Mouse (Mus musculus): Measurements from ENCODE around the gene Camta1.

The Camta1 gene

DNA sequence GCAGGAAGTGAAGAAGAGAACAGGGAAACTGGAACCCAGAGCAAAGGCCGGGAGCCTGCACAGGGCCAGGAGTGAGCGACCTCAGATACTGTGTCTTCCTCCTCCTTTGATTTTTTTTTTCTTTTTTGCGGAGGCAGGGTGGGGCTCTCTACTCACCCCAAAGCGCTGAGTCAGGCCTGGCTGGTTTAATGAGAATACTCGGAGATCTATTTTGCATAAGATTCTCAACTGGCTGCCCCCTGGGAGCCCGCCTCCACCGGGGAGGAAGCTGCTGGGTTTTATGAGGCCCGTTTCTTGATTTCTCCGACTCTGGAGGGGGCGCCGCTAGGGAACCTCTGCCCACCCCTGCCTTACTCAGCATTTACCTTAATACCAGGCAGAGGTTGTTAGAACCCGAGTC, 618.9 kb downstream of the Camta1 start:
- DNase-seq, result no peak

DNA sequence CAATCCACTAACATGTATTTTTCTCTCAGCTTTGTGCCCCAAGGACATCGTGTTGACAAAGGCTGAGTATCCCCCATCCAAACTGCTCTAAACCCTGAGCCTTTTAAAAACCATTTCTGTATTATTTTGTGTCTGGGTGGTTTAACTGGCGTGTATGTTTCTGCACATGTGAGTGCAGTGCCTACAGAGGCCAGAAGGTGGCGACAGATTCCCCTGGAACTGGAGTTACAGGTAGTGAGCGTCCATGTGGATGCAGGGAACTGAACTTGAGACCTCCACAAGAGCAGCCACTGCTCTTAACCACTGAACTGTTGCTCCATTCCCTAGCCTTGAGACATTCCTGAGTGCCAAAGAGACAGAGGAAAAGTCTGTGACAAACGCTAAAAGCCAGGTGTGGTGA, 621.2 kb downstream of the Camta1 start:
- DNase-seq, result no peak

DNA sequence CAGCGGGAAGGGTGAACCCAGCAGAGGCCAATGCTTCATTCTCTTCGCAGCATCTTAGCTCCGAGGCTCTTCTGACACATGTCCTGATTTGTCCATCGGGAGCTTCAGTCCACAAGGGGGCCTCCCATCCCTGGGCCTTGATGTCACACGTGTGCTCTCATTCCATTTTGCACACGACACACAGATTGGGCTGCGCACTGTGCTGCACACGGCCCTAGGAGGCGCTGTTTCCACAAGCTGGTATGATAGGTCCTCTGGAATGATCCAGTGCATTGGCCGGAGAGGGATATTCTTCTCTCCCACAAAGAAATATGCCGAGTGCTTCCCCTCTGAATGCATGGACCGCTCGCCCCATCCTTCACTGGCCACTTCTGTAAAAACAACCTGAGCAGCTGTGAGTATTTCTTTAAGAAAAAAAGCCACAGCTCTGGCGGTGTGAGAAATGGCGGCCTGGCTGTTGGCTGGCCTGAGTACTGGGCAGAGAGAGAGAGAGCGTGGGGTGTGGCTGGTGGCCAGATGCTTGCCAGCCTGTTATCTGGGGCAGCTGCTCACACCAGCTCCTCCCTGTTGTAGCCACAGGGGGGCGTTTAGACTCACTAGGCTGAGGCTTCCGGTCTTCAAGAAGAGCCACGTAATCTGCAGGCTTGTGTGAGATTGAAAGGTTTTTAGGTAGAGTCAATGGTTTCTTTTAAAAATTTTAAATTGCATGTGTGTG, 622.5 kb downstream of the Camta1 start:
- DNase-seq, result peak; percentile 23

DNA sequence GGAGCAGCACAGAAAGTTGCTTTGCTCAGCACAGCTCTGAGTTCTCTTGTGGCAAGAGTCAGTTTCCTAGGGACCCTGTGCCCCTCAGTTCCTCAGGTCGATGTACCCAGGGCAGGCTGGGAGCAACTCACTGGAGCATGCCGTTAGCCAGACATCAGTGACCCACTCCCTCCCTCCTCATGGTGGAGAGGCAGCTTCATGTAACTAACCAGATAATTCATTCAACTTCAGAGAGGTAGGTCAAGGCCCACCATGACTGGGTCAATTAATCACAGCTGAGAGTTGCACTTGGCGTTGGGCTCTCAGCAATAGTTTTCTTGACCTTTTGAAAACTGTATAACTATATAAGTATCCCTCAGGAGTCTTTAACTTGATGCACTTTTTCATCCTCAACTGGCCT, 624.2 kb downstream of the Camta1 start:
- no peak for DNase-seq

DNA sequence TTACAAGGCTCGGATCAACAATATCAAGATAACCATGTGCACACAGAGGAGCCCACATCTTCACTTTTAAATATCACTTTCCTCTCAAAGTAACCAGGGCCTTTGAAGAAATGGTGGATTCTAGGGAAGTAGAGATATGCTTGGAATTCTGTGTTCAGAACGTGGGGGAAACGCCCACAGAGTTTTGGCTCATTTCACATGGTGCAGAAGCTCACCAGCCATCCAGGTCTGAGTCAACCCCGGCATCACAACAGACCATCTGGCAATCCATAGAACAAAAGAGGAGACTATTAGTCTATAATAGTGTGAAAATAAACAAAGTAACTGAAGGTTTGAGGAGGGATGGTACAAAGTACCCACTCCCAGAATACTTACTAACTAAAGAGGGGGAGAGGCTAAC, 626.7 kb downstream of the Camta1 start:
- DNase-seq, result peak; percentile 77

DNA sequence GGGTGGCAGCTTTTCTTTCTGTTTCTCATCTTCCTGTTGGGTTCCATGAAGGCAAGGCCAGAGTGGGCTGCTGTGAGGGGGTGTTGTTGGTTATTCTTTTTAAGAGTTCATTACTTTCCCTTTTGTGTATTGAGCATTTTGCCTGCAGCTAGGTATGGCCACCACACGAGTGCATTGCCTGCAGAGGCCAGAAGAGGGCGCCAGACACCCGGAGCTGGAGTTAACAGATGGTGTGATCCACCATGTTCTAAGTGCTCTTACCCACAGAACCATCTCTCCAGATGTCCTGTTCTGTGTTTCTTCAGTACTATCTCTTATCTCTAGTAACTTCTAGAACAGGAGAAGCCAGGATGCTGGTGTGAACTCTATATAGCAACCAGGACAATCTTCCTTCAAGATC, 629.6 kb downstream of the Camta1 start:
- no peak for DNase-seq

DNA sequence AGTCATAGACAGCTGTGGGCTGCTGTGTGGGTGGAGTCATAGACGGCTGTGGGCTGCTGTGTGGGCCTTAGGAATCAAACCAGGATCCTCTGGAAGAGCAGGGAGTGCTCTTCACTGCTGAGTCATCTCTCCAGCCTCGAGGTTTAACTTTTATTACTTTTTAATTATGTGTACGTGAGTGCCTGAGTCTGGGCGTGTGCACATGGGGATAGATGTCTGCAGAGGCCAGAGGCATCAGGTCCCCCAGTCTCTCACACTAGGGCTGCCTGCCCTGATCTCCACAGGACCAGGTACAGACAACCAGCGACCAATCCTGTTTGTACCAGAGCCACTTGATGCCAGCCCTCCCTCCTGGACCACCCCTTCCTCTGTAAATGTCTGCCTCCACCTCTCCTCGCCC, 632.6 kb downstream of the Camta1 start:
- DNase-seq, result no peak

DNA sequence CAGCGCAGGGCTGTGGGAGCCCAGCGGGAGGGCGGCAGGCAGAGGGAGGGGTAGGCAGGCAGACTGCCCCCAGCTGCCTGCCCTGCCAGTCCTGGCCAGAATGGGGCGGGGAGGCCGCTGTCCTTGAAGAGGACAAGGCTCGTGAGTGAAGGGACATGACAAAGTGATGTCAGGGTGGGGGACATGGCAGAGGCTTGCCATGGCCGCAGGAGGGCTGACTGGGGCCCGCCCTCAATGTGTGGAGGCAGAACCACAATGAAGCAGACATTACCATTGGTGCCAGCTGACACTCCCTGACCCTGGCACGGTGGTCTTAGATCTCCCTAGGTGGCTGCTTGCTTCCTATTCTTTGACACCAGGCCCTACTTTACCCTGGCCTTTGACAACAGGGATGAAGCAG, 635.2 kb downstream of the Camta1 start:
- DNase-seq, result no peak

DNA sequence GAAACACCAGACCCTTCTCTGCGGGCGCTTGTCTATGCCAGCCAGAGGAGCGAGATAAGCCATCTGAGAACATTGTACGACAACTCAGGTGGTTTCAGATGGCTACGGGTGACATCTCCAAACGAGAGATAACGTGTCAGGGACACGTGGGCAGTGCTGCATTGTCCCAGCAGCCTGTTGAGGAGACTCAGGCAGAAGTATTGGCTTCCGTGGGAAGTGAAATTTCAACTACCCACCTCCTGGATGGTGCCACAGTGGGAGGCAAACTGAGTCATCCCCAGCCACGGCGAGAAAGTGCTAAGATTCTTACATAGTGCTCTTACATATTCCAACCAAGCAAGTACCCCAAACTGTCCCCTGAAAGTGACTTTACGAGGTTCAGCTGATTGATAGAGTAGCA, 637.7 kb downstream of the Camta1 start:
- DNase-seq, result peak; percentile 62

DNA sequence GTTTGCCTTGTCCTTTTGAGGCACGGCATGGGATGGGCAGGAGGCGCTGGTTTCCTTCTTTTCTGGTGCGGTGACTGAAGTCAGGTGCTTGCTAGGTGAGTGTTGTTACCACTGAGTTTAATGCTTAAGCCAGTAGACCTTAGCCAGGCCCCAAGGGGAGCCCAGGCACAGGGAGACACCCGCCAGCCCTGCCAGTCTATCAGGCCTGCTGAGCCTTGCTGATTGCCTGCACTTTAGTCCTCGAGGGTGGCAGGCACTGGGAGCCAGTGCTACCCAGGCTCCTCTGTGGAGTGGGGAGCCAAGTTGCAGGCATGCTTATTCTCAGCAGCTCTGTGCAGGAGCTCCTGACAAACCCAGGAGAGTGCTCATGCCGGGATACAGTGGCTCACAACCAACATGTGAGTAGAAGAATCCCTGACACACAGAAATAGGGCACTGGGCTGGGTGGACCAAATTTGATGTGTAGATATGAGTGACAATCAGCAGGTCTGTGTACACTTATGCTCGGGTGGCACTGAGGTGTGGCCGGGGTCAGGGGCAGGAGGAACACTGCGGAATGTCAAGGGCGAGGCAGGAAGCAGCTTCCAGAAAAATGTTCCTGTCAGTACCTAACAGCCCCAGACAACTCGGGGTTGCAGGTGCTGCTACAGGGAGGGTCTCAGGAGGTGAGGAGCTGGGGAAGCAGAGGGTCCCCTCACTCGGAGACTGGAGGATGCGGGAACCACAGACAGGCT, 638.2 kb downstream of the Camta1 start:
- DNase-seq, result no peak

DNA sequence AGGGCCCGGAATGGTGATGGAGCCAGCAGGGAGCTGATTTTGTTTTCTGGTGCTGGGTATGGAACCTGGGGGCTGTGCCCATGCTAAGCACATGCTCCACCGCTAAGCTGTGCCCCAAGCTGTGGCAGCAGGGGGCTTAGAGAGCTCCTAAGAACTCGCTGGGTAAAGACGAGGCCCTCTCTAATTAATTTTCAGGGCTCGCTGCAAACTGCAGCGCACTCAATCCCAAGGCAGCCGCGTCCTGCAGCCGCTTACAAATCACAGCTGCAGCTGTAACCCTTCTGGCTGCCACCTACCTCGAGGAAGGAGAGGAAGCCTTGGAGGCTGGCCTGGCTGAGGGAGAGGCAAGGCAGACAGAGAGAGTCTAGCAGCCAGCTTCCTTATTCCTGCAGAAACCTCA, 639.0 kb downstream of the Camta1 start:
- no peak for DNase-seq

DNA sequence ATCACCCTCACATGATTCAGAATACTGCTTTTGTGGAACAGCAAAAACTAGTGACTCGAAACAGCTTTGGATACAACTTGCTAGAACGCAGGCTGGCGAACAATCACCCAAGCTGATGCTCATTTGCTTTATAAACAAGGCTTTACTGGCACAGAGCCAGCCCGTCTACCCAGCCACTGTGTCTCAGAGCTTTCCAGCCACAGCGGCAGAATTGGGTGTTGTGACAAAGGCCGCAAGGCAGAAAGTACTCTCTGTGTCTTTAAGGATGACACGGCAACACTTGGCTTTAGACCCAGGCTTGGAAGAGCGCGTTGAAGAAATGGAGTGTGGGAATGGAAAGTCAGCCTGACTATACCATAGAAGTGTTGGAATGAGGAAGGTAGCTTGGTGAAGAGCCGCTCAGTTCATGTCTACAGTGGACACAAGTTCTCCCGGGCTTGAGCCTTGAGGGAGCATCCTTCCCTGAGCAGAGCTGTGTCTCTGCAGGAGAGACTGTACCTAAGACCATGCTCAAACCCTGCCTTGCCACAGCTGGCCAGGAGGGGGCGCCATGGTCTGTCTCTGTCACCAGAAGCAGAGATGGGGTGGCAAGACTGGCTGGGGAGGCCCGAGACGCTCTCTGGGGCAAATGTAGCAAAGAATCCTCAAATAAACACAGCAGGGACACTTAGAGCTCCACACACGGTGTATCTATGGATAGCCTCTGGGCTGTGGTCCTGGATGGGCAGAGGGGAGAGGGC, 645.0 kb downstream of the Camta1 start:
- peak; percentile 52 for DNase-seq

DNA sequence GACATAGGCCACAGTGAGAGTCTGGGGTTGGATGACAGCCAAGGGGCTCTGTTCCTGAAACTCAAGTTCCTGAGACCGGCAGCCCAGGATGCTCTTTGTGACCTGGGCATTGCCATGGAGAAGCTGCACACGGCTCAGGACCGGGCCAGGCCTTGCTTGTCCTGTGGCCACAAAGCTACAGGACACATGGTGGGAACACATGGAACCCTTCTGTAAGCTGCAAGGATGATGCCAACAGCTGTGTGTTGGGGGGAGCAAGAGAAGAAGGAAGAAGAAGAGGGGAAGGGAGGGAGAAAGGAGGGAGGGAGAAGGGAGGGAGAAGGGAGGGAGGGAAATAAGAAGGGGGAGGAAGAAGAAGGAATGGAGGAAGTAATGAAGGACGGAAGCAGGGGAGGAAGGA, 645.8 kb downstream of the Camta1 start:
- no peak for DNase-seq

DNA sequence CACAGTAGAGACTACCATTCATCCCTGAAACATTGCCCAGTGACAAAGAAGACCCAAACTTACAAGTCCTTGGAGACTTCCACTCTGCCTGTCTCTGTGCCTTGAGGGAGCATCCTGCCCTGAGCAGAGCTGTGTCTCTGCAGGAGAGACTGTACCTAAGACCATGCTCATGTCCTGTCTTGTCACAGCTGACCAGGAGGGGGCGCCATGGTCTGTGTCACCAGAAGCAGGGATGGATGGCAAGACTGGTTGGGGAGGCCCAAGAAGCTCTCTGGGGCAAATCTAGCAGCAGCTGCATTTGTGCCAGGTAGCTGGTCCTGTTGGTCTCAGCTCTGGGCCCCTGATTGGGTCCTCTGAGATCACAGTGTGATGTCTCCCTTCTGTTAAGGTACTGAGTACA, 646.5 kb downstream of the Camta1 start:
- no peak for DNase-seq

DNA sequence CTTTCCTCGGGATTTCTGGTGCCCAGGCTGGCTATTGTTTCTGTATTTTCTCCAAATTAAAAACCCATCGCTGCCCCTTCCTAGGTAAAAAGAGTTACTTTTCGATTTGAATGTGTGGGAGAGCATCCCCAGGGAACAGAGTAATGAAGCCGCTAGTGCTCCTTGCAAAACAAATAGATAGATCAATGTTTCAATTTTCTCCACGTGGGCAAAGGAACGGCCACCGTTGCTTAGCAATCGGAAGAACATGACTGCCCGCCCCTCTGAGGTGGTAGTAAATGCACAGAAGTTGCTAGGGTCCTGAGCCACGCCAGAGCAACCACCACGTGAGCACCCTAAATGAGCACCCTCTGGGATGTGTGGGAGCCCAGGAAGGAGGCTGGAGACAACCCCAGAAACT, 648.2 kb downstream of the Camta1 start:
- no peak for DNase-seq

DNA sequence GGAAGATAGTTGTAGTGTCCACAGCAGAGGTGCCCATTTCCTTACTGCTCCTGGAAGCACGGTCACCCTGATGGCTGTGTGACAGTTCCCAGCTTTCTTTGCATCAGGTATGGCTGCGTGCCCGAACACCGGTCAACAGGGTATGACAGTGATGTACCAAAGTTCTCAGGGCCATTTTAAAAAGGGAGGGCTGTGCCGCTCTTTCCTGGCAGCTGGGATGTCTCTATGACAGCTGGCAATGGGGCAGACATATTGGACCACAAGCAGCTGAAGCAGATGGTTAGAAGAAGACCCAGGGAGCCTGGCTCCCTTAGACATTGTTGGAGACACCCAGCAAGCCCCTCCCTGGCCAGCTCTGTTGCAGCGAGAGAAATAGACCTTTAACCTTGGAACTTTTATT, 649.7 kb downstream of the Camta1 start:
- no peak for DNase-seq

DNA sequence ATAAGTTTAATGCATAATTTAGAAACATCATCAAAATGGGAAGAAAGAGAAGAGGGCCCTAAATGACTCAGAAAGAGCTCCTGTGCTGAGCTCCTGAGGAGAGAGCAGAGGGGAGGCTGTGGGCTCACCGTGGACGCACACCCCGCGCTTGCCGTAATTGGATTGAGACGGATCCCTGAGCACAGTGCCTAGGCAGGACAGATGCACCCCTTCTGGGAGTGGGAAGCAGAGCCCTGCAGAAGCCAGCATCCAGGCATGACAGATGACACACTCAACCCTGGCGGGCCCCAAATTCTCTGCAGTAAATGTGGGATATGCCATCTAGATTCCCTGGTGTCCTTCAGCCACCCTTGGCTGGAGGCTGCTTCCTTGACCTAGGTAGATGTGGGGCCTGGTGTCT, 654.1 kb downstream of the Camta1 start:
- DNase-seq, result peak; percentile 57

DNA sequence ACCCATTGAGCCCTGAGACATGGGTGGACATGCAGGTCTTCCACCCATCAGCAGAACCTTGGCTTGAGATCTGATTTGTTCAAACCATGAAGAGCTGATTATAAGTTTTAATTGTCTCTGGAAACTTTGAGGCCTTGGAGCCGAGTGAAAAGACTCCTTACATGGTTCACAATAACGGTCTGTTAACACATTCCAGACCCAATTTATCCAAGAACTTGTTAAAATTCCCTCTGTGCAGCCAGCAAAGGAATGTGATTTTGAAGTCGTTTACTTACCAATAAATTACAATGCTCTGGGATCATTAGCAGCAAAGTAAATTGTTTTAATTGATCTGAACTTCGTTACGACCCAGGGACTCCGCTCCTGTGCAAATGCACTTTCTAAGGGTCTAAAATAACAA, 658.8 kb downstream of the Camta1 start:
- no peak for DNase-seq

DNA sequence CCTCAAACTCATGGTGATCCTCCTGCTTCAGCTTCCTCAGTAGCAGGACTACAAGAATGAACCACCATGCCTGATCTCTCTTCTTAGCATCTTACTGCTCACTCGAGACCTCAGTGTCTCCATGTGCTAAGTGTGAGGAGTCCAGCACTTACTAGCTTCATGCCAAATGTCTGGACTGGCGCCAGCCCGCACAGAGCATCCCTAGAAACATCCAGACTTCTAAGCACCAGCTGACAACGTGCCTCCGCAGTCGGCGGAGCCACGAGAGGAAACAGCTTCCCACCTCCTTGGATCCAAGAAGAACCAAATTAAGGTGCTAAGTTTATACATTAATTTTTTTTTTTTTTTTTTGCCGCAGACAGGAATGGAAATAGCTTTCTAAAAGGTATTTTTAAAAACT, 661.4 kb downstream of the Camta1 start:
- DNase-seq, result peak; percentile 74

DNA sequence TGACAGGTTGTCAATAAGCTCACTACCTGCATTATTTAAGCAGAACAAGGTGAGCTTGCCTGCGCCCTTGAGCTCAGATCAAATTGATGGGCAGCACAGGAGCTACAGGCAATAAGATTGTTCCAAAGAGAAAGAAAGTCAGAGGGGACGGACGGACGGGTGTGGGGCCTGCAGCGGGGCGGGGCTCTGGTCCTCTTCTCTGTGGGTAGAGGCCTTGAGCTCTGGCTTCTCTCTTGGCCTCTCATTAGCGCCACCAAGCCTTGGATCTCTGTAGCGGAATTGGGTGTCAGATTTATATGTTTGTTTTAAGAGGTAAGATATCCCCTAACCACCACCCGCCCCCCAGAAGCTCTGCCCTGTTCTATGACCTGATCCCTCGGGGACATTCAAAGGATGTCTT, 666.5 kb downstream of the Camta1 start:
- no peak for DNase-seq

DNA sequence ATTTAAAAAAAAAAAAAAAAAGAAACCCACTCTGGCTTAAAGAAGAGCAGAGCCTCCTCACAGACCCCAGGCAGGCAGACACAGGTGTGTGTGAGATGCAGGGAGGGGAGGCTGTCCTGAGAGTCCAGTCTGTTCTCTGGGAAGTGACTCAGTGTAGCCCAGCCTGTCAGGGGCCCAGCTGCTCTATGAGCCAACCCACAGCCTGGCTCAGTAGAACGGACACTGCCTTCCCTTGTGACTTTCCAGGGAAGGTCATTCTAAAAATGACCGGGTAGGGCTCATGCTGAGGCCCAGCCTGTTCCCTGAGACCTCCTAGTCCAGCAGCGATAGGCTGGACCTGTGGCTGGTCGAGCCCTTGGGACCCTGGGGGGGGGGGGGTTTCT, 667.0 kb downstream of the Camta1 start:
- DNase-seq, result no peak

DNA sequence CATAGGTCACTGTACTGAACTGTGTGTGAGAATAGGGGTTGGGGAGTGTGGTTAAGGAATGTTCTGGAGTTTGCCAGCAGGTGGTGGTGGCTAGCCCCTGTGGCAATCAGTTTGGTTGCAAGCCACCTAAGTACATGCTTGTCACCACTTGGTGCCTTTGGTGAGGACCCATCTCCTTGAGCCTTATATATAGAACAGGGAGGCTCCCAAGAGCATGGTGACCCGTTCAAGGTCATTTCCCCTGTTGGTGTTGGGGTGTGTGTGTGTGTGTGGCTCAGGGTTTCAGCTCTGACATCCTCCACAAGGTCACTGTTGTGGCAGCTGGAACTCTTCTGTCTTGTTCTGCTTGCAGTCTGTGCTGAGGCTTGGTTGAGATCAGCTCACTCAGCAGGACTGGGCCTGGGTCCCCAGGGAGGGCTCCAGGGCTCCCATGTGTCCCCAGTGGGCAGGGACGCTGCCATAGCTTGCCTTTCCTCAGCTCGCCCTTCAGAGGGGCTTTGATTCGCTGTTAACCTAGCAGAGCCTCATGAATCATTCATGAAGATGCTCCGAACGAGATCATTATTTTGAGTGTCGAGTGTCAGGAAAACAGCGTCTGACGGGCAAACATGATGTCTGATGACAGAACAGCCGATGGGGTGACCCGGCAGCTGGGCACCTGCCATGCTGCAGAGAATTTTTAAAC, 667.5 kb downstream of the Camta1 start:
- no peak for DNase-seq

DNA sequence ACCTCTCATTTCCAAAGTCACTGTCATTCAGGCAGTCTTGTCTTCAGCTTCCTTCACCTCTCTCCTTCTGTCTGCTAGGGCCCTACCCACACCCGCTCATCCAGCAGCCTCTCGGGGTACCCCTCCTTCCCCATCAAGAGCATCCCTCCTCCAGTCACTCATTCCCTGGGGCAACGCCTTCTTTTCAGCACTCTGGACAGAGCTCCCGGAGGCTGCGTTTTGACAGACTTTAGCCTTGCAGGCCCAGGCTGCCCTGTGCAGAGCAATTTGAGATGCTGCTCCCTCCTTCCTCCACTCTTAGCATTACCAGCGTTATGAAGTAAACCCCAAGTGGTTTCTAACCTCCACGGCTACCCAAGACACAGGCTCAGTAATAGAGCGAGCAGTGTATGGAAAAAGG, 675.2 kb downstream of the Camta1 start:
- no peak for DNase-seq

DNA sequence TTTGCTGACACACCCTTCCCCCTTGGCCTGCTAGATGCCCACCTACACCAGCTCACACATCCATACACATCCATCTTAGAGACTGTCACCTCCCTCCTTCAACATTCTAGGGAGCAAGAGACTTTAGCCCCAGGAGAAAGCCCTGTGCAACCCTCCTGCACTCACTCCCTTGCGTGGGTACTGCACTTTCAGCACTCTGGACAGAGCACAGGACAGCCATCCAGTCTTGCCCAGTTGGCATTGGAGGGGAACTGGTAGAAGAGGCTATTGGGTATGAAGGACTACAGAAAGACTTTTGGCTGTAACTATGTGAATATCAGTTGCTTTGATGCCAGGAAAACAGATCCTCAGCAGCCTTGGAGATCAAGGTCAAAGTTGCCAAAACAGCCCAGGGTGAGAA, 675.9 kb downstream of the Camta1 start:
- DNase-seq, result no peak

All from layer of hippocampus, adult 9-11 months (tissue).